Mouse (Mus musculus): Measurements from ENCODE around the gene Gdpgp1.

Gene Gdpgp1

DNA sequence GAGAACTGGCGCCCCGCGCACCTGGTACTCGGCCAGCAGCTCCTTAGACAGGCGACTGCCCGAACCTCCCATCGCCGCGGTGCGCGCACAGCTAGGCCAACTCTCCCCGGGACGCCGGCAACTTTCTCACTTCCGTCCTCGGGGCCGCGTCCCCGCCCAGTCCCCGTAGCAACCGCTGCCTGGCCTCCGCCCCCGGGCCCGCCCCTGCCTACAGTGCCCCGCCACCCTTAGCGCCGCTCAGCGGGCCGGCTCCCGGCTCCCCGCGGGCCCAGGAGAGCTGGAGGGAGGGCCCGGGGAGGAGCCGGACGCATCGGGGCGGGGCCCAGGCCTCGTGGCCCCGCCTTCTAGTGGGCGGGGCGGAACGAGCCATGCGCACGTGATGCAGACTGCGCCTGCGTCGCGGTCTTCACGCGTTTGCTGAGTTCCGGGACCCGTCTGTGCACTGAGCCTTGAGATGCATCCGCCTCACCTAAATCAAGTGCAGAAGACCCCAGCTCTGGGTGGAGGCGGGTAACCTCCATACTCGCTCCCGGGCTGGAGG lies at the start of gene Gdpgp1, which contains the start of gene Cib1:
Gene Gdpgp1, plus strand, starts transcription at position 377 of the 541 bp plus-strand sequence.
Gene Cib1, minus strand, starts transcription at position 325 of the 541 bp plus-strand sequence.
- DNase-seq = peak; percentile 97

DNA sequence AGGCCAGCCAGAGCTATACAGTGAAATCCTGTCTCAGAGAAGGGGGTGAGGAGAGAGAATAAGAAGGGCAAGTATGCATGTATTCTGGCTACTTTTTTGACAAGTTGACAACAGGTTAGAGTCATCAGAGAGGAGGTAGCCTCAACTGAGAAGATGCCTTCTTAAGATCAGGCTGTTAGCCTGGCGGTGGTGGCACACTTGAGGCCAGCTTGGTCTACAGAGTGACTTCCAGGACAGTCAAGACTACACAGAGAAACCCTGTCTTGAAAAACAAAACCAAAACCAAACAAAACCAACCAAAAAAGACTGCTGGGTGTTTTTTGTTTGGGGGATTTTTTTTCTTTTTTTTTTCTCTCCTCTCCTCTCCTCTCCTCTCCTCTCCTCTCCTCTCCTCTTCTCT lies 49.2 kb upstream of the Gdpgp1 start:
- DNase-seq = no peak

DNA sequence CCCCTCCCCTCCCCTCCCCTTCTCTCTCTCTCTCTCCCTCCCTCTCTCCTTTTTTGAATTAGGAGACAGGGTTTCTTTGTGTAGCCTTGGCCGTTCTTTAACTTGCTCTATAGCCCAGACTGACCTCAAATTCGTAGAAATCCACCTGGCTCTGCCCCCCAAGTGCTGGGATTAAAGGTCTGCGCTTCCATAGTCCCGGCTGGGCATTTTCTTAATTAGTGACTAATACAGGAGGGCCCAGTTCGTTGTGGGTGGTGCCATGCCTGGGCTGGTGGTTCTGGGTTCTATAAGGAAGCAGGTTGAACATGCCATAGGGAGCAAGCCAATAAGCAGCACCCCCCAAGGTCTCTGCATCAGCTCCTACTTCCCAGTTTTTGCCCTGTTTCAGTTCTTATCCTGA lies 48.7 kb upstream of the Gdpgp1 start:
- DNase-seq = no peak

DNA sequence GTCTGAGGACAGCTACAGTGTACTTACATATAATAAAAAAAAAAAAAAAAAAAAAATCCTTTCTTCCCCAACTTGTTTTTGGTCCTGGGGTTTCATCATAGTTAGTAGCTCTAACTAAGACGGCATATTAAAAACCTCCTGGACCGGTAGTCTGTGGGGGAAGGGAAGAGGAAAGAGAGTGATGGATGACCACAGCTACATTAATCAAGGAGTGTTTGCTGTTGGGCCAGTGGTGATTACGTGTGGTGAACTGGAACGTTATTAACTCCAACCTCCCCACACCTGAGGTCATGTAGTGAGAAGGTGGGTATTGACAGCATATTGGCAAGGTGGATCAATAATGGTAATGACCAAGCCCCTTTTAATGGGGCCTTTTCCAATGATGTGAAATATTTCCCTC lies 48.1 kb upstream of the Gdpgp1 start:
- no peak for DNase-seq

DNA sequence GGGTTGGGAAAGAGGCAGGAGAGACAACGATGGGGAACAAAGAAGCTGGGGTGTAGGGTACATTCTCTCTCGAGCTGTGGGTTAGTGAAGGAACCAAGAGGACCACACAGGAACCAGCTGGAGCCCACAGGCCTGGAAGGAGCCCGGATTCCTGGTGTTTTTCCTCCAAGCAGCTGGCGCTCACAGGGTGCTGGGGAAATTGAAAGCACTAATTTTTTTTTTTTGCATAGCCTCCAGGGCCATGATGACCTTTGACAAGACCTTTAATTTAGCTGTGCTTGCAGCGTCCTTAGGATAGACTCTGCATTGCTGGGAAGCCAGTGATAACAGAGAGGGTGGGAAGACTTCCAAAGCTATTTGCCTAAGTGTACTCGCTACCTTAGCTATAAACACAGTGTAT lies 47.7 kb upstream of the Gdpgp1 start:
- no peak for DNase-seq

DNA sequence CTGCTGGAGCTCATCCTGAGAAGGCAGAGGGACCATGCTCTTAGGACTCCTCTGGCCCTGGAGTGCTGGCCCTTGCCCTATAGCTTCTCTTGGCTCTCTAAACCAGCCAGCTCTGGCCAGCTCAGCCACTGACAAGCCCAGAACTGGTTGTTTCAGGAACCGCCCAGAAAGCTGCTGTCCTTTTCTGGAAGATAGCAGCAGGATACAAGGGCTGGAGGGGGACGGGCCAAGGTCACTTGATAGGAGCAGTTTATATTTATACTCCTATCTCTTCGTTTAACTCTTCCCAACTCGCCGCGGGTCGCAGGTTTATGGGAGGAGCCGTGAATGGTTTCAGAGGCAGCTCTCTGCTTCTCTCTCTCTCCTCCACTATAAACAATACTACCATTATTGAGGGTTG lies 46.6 kb upstream of the Gdpgp1 start:
- DNase-seq = no peak

DNA sequence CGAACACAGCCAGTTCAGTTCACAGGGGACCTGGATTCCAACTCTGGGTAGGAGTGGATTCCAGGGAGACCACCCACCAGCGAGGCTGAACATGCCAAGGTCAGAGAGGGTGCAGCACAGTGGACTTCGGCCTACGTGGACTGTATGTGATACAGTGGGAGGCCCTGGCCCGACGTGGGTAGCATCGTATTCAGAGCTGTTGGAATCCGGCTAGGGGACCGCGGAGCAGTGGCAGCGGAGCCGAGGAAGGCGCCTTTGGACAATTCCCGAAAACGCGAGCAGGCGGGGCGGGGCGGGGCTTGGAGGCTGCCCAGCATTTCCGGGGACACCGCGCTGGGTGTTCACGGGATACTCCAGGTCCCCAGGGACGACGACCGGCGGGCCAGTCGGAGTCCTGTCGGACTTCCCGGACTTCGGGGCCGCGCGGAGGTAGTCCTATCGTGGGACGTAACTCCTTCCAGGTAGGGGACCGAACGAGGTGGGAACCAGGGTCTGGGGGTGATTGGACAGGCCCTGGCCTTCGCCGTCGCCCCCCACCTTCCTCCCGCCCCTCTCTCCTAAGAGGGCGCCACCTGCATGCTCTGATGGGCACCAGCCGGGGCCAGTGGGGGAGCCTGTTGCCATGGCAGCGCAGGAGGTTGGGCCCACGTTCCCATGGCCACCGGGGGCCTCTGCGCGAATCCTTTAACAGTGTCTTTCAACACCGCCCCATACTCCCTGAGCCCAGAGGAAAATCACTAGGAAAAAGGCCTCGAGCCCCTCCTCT lies 46.0 kb upstream of the Gdpgp1 start, which contains the start of gene Sema4b:
Gene Sema4b, plus strand, starts transcription at position 311 of the 766 bp plus-strand sequence.
- peak; percentile 91 for DNase-seq

DNA sequence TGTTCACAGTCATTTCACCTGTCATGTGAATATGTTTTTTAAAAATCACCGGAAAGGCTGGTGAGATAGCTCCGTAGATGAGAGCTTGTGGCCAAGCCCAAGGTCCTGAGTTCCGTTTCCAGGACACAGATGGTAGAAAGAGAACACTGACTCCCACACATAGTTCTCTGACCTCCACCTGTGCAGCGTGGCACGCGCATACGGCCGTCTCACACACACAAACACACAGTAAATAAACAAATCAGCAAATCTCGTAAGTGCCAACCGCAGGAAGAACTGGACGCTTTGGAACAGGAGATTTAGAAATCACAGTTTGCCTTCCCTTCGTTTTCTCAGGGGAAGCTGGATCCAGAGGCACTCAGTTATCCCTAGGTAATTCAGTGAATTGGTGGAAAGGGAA lies 45.2 kb upstream of the Gdpgp1 start:
- no peak for DNase-seq

DNA sequence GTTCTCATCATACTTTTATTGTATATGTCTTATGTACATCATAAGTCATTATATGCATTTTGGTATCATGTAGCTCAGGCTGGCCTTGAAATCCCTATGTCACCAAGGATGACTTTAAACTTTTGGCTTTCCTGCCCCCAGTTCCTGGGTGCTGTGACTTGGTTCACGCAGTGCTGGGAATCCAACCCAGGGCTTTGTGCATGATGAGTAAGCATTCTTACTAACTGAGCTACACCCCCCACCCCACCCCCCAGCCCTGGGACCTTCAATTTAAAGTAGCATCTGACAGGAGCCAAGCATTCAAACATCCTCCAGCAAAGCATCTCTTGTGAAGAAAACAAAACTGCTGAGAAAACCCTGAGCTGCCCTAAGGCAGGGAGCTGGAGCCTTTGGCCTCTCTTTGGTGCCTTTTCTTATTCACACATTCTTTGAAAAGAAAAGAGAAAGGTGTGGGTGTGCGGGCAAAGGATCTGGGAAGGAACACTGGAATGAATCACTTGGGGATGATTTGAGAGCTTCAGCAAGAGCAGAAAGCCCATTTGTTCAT lies 44.0 kb upstream of the Gdpgp1 start:
- DNase-seq = no peak

DNA sequence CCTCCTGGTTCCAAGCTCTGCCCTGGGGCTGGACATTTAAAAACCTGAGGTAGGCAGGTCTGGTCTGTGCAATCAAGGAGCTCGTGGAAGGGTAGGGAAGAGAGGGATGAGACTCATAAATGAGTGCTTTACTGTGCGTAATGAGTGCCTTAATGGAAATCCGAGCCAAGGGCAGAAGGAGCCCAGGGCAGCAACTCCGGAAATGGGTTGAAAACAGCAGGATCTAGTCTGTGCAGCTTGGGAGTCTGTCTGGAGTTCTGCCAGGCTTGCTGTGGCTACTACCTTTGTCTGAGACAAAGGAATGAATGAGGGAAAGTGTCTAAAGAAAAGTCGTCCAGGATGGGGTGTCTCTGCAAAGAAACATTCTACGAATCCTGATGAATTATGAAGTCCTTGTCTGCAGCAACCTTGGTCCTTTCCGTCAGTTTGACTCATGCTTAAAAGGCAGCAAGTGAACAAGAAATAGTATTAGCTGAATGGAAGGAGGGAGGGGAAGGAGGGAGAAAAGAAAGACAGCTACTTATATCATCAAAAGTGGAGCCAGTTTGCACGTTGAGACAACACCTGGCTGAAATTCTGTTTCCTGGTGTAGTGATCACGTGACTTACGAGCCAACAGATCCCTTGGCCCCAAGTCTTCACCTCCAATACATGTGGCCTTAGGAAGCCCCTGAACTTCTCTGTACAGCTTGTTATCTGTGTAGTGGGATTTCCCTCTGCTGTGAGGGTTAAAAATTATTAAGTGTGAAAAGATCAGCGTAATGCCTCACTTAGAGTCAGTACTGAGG lies 43.3 kb upstream of the Gdpgp1 start:
- DNase-seq = no peak

DNA sequence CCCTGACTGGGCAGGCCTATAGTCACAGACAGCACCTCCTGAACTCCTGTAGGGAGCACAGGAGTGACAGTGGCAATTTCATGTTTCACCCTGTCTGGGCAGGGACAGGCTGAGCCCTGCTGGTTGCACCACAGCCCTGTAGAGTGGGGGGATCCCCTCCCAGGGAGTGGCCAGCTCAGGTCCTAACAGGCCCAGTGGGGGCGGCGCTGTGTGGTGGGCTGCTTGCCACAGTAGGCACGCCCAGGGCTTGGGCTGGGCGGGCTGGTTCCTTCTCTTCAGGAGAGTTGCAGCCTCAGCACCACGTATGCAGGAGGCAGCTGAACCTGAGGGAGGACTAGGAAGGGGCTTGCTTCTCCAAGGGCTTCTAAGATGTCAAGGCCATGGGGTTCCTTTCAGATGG lies 41.2 kb upstream of the Gdpgp1 start:
- peak; percentile 92 for DNase-seq

DNA sequence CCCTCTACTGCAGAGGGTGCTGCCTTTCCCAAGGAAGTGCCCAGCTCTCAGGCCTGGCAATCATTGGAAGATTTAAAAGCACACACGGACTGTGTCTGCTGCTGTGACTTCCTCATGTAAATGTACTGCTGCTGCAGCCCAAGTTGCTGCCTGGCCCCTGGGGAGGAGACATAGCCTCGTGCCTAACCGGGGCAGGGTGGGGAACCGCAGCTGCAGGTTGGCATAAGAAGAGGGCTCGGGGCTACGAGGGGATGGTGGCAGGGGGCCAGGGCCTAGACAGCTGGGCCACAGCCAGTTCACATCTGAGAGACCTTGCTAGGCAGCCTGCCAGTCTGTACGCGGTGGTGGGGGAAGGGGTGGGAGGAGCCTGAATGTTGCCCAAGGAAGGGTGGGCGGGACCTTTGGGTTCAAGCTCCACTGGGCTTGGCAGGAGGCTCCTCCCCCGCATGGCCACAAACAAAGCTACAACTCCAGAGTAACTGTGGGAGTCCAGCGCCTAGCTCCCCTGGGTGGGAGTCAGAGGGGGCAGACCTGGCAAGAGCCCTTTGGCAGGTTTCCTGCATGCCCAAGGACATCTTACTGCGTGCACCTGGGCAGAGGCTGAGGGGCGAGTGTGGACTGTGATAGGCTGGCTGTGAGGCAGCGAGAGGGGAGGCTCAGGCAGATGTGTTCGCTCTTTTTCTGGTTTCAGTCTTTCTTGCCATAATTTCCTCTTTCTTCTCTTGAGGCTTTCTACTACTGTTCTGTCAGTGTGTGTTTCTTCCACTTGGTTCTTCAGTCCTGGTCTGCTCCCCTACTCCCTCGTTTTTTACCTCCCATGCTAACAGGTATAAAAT lies 40.2 kb upstream of the Gdpgp1 start:
- peak; percentile 95 for DNase-seq

DNA sequence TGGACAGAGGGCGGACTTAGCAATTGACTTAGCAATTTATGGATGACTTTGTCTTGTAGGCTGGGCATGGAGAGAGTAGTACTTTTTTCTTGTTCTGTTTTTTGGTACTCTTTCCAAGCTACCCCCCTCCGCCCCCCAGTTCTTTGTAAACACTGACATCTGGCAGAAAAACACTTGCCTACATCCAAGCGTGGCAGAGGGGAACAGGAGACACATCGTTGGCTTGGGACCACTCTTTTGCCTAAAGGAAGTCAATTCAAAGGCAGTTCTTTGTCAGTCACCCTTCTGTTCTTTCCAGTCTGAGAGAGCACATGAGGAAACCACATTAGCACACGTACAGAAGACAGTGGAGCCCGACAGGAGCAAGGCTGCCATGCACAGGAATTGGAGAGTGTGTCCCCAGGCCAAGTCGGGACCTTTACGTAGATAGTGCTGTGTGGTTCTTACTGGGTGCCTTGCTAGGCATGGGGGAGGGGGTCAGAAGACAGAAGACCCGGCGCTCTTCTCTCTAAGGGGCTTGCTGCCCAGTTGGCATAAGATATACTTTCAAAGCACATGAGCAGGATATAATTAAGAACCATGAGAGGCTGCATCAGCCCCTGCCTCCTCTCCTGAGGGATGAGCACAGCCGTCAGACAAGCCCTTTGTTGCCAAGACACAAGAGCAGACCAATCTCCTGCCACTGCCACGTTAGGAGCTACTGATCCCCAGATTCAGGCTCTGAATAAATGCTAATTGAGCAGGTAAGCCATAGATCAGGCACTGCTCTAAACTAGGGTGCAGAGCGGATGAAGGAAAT lies 38.5 kb upstream of the Gdpgp1 start:
- no peak for DNase-seq

DNA sequence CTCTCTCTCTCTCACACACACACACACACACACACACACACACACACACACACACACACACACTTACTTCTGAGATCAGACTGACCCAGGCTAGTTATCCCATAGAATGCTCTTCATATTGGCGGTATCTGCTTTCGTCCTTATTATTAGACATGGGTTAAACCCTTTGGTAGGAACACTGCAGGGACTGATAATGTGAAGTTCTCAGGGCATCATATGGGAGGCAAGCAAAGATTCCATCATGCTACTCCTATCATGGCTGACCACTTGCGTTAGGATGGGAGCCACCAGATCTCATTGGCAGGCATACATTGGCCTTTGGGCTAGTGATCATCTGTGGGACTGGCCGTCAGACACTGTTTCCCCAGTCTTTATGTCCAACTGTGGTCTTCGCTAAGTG lies 37.5 kb upstream of the Gdpgp1 start:
- no peak for DNase-seq

DNA sequence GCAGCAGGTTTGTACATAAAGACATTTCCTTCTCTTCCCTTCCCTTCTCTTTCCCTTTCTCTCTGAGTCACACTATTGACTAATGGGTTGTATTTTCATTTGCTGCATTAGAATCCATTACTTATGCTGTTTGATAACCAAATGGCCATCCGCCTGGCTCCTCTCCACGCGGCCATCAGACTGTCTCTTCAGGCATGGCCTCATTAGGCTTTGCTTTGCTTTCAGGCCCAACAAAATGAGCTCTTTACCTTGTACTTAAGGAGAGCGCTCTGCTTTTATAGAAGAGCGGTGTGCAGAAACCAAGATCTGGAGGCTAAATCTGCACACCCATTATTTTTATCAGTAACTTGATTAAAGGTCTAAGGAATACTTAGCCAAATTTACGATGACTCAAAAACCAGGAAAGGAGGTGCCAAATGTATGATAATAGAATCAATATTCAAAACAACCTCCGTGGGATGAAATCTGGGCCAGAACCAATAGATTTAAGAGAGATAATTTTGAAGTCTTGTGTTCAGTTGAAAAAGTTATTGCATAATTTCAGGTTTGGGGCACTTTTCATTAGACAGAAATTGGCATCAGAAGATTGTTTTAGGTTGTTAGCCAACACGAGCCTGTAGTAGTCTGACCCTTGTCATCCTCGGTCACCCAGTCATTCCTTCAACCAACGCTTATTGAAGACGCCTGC lies 36.9 kb upstream of the Gdpgp1 start:
- DNase-seq = no peak

DNA sequence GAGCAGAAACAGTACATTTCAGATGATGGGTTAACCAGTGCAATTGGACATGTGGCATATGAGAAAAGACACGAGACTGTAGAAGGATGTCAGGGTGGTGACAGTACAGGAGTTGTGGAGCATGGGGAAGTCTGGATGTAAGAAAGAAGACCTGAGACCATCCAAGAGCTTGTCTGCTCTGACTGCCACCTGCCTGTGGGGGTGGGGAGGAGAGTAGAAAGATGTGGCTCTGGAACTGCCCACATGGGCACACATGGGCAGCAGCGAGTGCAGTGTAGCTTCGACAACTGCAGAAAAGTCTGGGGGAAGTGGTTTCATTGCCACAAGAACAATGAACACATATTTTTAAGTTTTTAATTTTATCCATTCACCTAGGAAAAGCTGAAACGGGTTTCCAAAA lies 35.3 kb upstream of the Gdpgp1 start:
- no peak for DNase-seq

DNA sequence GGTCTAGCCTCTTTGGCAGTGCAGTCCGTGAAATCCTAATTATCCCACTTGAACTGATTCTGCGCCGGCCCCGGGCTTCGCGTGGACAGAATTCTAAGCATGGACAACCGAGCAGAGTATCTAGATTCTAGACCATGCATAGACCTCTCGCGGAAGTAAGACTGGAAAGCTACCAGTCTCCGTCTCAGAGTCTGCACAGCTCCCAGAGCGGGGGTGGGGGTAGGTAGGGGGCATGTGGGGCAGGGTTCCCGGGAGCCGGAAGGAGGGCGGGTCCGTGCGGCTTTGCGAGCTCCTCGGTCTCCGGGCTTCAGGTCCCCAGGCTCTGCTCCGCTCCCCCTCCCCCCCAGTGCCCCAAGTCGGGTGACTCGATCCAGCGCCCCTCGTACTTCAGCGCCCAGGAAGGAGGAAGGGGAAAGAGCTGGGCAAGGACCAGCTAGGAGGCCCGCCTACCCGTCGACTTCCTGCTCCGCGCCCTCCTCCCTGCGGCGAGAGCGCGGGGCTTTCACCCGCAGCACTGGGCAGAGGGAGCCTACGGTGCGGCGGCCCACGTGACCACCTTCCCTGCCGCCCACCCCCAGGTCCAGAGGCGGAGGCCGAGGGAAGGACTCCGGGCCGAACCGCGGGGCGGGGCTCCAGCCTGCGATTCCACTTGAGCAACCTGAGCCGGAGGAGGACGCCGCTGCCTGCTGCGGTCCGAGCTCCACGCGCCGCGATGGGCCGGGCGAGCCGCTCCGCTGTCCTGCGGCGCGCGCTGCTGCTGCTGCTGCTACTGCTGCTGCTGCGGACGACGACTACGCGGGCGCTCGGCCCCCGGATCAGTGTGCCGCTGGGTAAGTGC lies 34.5 kb upstream of the Gdpgp1 start:
- DNase-seq = peak; percentile 87

DNA sequence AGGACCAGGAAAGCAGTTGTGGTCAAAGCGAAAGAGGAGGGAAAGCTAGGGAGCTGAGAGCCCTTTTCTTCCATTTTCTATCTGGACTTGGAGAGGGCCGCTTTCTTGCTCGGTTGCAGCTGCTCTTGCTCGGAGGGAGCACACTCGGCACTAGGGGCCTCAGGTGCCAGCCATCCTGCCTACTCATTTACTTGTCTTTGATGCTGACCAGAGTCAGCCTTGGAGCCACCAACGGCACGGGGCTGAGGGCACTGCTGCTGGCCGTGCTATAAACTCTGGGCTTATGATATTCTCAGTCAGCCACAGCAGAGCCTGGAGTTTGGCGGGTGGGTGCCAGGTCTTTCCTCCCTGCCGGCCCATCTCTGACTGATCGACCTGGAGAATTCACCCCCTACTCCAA lies 33.8 kb upstream of the Gdpgp1 start:
- DNase-seq = no peak

DNA sequence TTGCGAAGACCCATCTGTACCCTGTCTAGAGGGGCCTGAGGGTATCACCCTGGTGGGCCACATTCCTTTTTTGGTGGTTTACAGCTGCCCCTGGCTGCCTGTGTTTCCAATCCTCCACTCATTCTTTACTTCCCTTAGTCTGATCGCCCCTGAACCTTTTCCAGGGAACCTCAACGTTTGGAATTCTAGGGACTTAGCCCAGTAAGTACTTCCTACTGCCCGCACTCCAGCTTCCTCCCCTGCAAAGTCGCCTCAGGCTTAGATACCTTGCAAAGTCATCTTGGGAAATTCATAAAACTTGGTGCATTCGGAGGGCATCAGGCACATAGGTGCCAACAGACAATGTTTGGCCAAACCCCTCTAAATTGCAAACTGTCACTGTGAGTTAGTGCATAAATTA lies 33.4 kb upstream of the Gdpgp1 start:
- no peak for DNase-seq
